Mouse (Mus musculus) ES-E14 (cell line): ENCODE results near the gene Galp.

ENCODE experiments used
- CHD2 ChIP-seq: IDR thresholded peaks from 2 replicates; pipeline ENCODE4 v1.6.1; 2014; ENCODE audit warnings: mild to moderate bottlenecking, low read depth, low read length, inconsistent platforms
- HCFC1 ChIP-seq: IDR thresholded peaks from 2 replicates; pipeline ENCODE4 v1.6.1; 2012; ENCODE audit warnings: low read length, inconsistent platforms, borderline replicate concordance; ENCODE audit not compliant: insufficient read depth
- MAFK ChIP-seq: IDR thresholded peaks from 2 replicates; pipeline ENCODE4 v1.6.1; 2014; ENCODE audit warnings: mild to moderate bottlenecking, low read depth, low read length, inconsistent platforms; ENCODE audit not compliant: insufficient read depth
- ZC3H11A ChIP-seq: IDR thresholded peaks from 2 replicates; pipeline ENCODE4 v1.6.1; 2012; ENCODE audit warnings: low read depth, mild to moderate bottlenecking, inconsistent platforms, low read length, borderline replicate concordance
- ZNF384 ChIP-seq: IDR thresholded peaks from 2 replicates; pipeline ENCODE4 v1.6.1; 2012; ENCODE audit warnings: low read depth, low read length, inconsistent platforms

DNA sequence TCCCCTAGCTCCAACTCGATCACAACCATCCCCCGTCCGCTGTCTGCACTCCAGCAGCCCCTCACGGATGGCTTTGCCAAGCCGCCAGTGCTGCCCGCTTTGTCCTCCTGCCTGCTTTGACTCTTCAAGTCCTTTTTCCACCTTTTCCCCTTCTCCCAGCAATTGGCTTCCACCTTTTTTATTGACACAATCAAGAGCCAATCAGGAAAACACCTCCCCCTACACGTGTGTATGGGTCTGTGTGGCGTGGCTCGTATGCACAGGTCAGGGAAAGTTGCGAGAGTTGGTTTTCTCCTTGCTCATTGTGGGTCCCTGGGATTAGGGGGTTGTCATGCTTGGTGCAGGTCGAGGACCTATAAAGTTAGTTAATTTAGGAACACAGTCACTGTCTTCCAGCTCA, 42.9 kb downstream of the Galp start:
- TF ChIP-seq MAFK (no peak), ZC3H11A (no peak), HCFC1 (no peak), ZNF384 (no peak), CHD2 (peak; percentile 75; the same call in 1 of the 2 replicates)
